8 mouse cellular contexts compared by ENCODE assay signal in genomic region chr9:64638250-64638649, GRCm38 (mm10).
DNase-seq lines count a peak whose midpoint lies in the region; ATAC-seq and TF ChIP-seq lines count a peak whose summit lies in the region.

No protein-coding gene starts in this region.

- no peak overlapping the region for H3K27ac ChIP-seq in embryonic facial prominence, embryonic 11.5 days (replicated peaks; ENCODE audit: low read depth, low read length)
- H3K27ac ChIP-seq in heart, embryonic 14.5 days (replicated peaks in 1 of 2; ENCODE audit: control insufficient read depth in 1 of 2, insufficient read depth in 1 of 2, low read depth in 2 of 2, low read length in 2 of 2): no peak overlapping the region
- no peak overlapping the region for H3K27ac ChIP-seq in kidney, postnatal 0 days

- WGBS in embryonic facial prominence, embryonic 11.5 days: 1% methylated on average over 22 of the region's 22 CpGs
- 3% methylated on average over 21 of the region's 22 CpGs for WGBS in heart, embryonic 14.5 days
- 7% methylated on average over 21 of the region's 22 CpGs for WGBS in kidney, postnatal 0 days

- peak; percentile 35 to 72 for DNase-seq in spleen, postnatal 4 days (ENCODE audit: low spot score in 2 of 2)
- no peak for DNase-seq in spleen, adult 12 weeks (ENCODE audit: low spot score)
- peak; percentile 34 for DNase-seq in embryonic facial prominence, embryonic 11.5 days (ENCODE audit: low spot score)
- no peak for DNase-seq in kidney, postnatal 0 days (ENCODE audit: low spot score)
- peak; percentile 20 for DNase-seq in lung, postnatal 14 days
- no peak for DNase-seq in B cell, adult 2 months
- DNase-seq in frontal cortex, postnatal 25 days (ENCODE audit: low spot score in 2 of 2): no peak

- no peaks in the 10 kb centered on the region for H3K9me3 ChIP-seq in embryonic facial prominence, embryonic 11.5 days (replicated peaks; ENCODE audit: control insufficient read depth, low read length)
- no peaks in the 10 kb centered on the region for H3K9me3 ChIP-seq in heart, embryonic 14.5 days (ENCODE audit: control insufficient read depth, low read length)
- no peaks in the 10 kb centered on the region for H3K9me3 ChIP-seq in kidney, postnatal 0 days (replicated peaks; ENCODE audit: low read length)

- H3K4me2 ChIP-seq in embryonic facial prominence, embryonic 11.5 days (ENCODE audit: low read depth, low read length): peak overlapping the region; percentile 57
- H3K4me2 ChIP-seq in heart, embryonic 14.5 days (ENCODE audit: low read length): peak overlapping the region; percentile 59
- peak overlapping the region; percentile 50 for H3K4me2 ChIP-seq in kidney, postnatal 0 days (ENCODE audit: low read length)

- TF ChIP-seq CTCF in kidney, postnatal 0 days (IDR thresholded peaks at IDR 0.05; ENCODE audit: low read depth): no peak

- H3K27me3 ChIP-seq in embryonic facial prominence, embryonic 11.5 days (ENCODE audit: control insufficient read depth, insufficient read depth, low read length): no peaks in the 10 kb centered on the region; the same call in 1 of the 2 replicates
- peaks cover 28% of the 10 kb centered on the region for H3K27me3 ChIP-seq in heart, embryonic 14.5 days (ENCODE audit: control insufficient read depth, insufficient read depth, low read length)
- H3K27me3 ChIP-seq in kidney, postnatal 0 days (ENCODE audit: insufficient read depth, low read length): no peaks in the 10 kb centered on the region

- no peak for ATAC-seq in embryonic facial prominence, embryonic 11.5 days (replicated peaks; ENCODE audit: insufficient number of reproducible peaks, low FRiP score, low TSS enrichment, low read depth)
- no peak for ATAC-seq in heart, embryonic 14.5 days (ENCODE audit: insufficient number of reproducible peaks, insufficient read depth, low FRiP score, low read depth)
- no peak for ATAC-seq in kidney, postnatal 0 days (replicated peaks; ENCODE audit: low FRiP score, low read depth)

- no peak overlapping the region for H3K9ac ChIP-seq in embryonic facial prominence, embryonic 11.5 days (replicated peaks; ENCODE audit: low read length)
- no peak overlapping the region for H3K9ac ChIP-seq in heart, embryonic 14.5 days (ENCODE audit: low read length)
- H3K9ac ChIP-seq in kidney, postnatal 0 days (ENCODE audit: low read depth, low read length): no peak overlapping the region

- no peaks in the 10 kb centered on the region for H3K36me3 ChIP-seq in embryonic facial prominence, embryonic 11.5 days (replicated peaks; ENCODE audit: control insufficient read depth, insufficient read depth, low read depth, low read length)
- no peaks in the 10 kb centered on the region for H3K36me3 ChIP-seq in heart, embryonic 14.5 days (ENCODE audit: control insufficient read depth, insufficient read depth, low read length)
- no peaks in the 10 kb centered on the region for H3K36me3 ChIP-seq in kidney, postnatal 0 days (ENCODE audit: insufficient read depth, low read length)

- H3K4me3 ChIP-seq in embryonic facial prominence, embryonic 11.5 days (ENCODE audit: low read depth, low read length): peak overlapping the region; percentile 18; the same call in 1 of the 2 replicates
- H3K4me3 ChIP-seq in heart, embryonic 14.5 days (ENCODE audit: control insufficient read depth in 1 of 2, insufficient read depth in 1 of 2, low read depth in 1 of 2, low read length in 2 of 2): peak overlapping the region in 1 of 2 experiments; percentile 25; a peak in 2 of 4 replicates
- H3K4me3 ChIP-seq in kidney, postnatal 0 days (replicated peaks; ENCODE audit: low read depth, low read length): no peak overlapping the region

- peaks cover 6% of the 10 kb centered on the region for H3K4me1 ChIP-seq in embryonic facial prominence, embryonic 11.5 days (ENCODE audit: control insufficient read depth, insufficient read depth, low read length)
- H3K4me1 ChIP-seq in heart, embryonic 14.5 days (ENCODE audit: control insufficient read depth in 2 of 2, insufficient read depth in 2 of 2, low read length in 2 of 2): 0 out of 4 replicates have a peak, but pooled peaks cover 0 to 4% of the 10 kb centered on the region in 2 experiments
- peaks cover 16% of the 10 kb centered on the region; the same call in 1 of the 2 replicates for H3K4me1 ChIP-seq in kidney, postnatal 0 days (replicated peaks; ENCODE audit: insufficient read depth, low read length)

Comparison
In these comparisons a context has a peak if more than half of its experiments do, and no peak if none do; other contexts are left out.
1. DNase-seq: peak in spleen, postnatal 4 days (2 of 2), embryonic facial prominence, embryonic 11.5 days (single experiment) and lung, postnatal 14 days (single experiment); none in spleen, adult 12 weeks (single experiment), kidney, postnatal 0 days (single experiment), B cell, adult 2 months (0 of 2) and frontal cortex, postnatal 25 days (0 of 2).
2. Peak in every context shown above with its lines, with median percentiles within 50 percentile points of each other: H3K4me2 ChIP-seq.